In genomic region chr5:134221278-134221677, GRCm38 (mm10) we compare ENCODE assay signal across 9 mouse cellular contexts. TPM values are rescaled to one million over a fixed set of nuclear protein-coding genes. Genes with fewer than 3 reads are reported as not detected.
DNase-seq lines count a peak whose midpoint lies in the region; ATAC-seq and TF ChIP-seq lines count a peak whose summit lies in the region.
"Had no signal": no experiment of that assay in that cellular context is flagged by ENCODE, and none has a peak within 500 bp of the region (broad histone marks: within the 10 kb centered on the region; RNA-seq: fewer than 3 reads in every experiment).

No protein-coding gene starts in this region.

- no peak for TF ChIP-seq EP300 in lung, postnatal 0 days (IDR thresholded peaks at IDR 0.05)

- TF ChIP-seq CTCF in lung, postnatal 0 days (IDR thresholded peaks at IDR 0.05): no peak

- no peaks in the 10 kb centered on the region for H3K36me3 ChIP-seq in lung, postnatal 0 days (ENCODE audit: insufficient read depth, low read length)
- peaks cover 14% of the 10 kb centered on the region for H3K36me3 ChIP-seq in limb, embryonic 15.5 days
- H3K36me3 ChIP-seq in stomach, embryonic 16.5 days (ENCODE audit: control insufficient read depth, insufficient read depth, low read length): peaks cover 4% of the 10 kb centered on the region; the same call in 1 of the 2 replicates

- no peak overlapping the region for H3K9ac ChIP-seq in lung, postnatal 0 days (replicated peaks; ENCODE audit: low read depth)
- H3K9ac ChIP-seq in limb, embryonic 15.5 days: no peak overlapping the region
- H3K9ac ChIP-seq in stomach, embryonic 16.5 days (ENCODE audit: low read length): no peak overlapping the region

- H3K4me2 ChIP-seq in lung, postnatal 0 days (replicated peaks; ENCODE audit: low read depth, low read length): peak overlapping the region; percentile 65; the same call in 1 of the 2 replicates
- H3K4me2 ChIP-seq in limb, embryonic 15.5 days: peak overlapping the region; percentile 50
- peak overlapping the region; percentile 65 for H3K4me2 ChIP-seq in stomach, embryonic 16.5 days (ENCODE audit: low read depth, low read length)

- no peaks in the 10 kb centered on the region for H3K27me3 ChIP-seq in lung, postnatal 0 days (replicated peaks; ENCODE audit: insufficient read depth, low read length)
- peaks cover 11% of the 10 kb centered on the region for H3K27me3 ChIP-seq in limb, embryonic 15.5 days
- peaks cover 5% of the 10 kb centered on the region; the same call in 1 of the 2 replicates for H3K27me3 ChIP-seq in stomach, embryonic 16.5 days (ENCODE audit: control insufficient read depth, insufficient read depth, low read length)

- peaks cover 7% of the 10 kb centered on the region; the same call in 1 of the 2 replicates for H3K4me1 ChIP-seq in lung, postnatal 0 days (ENCODE audit: insufficient read depth, low read depth, low read length)
- peaks cover 17% of the 10 kb centered on the region for H3K4me1 ChIP-seq in limb, embryonic 15.5 days
- H3K4me1 ChIP-seq in stomach, embryonic 16.5 days (ENCODE audit: control insufficient read depth, insufficient read depth, low read length): peaks cover 8% of the 10 kb centered on the region; the same call in 1 of the 2 replicates

- WGBS in lung, postnatal 0 days: 36% methylated on average over 4 of the region's 4 CpGs
- 40% methylated on average over 4 of the region's 4 CpGs for WGBS in limb, embryonic 15.5 days
- 32% methylated on average over 4 of the region's 4 CpGs for WGBS in stomach, embryonic 16.5 days

- DNase-seq in adrenal gland, postnatal 14 days: peak; percentile 55
- no peak for DNase-seq in adrenal gland, postnatal 4 days (ENCODE audit: low spot score in 2 of 2)
- DNase-seq in lung, postnatal 0 days (ENCODE audit: low spot score): no peak
- DNase-seq in lung, postnatal 25 days (ENCODE audit: low spot score): no peak
- no peak for DNase-seq in c-Kit-positive CD71-positive TER-119-positive erythroid progenitor cells, embryonic 14.5 days (ENCODE audit: low spot score)
- no peak for DNase-seq in layer of hippocampus, postnatal 14 days (ENCODE audit: low spot score in 2 of 2)
- DNase-seq: cerebellum, adult 11-12 months had no signal

- H3K27ac ChIP-seq in lung, postnatal 0 days (ENCODE audit: low read length): no peak overlapping the region
- H3K27ac ChIP-seq in limb, embryonic 15.5 days: no peak overlapping the region
- H3K27ac ChIP-seq in stomach, embryonic 16.5 days (ENCODE audit: low read length): no peak overlapping the region

- H3K9me3 ChIP-seq in lung, postnatal 0 days (ENCODE audit: low read length): no peaks in the 10 kb centered on the region
- H3K9me3 ChIP-seq in limb, embryonic 15.5 days: no peaks in the 10 kb centered on the region
- no peaks in the 10 kb centered on the region for H3K9me3 ChIP-seq in stomach, embryonic 16.5 days (replicated peaks; ENCODE audit: control insufficient read depth, low read length)

- H3K4me3 ChIP-seq in lung, postnatal 0 days (ENCODE audit: low read depth, low read length): 0 out of 2 replicates have a peak overlapping the region, but pooled peaks have one; percentile 17
- H3K4me3 ChIP-seq in limb, embryonic 15.5 days: 0 out of 2 replicates have a peak overlapping the region, but pooled peaks have one; percentile 29
- 0 out of 2 replicates have a peak overlapping the region, but pooled peaks have one; percentile 32 for H3K4me3 ChIP-seq in stomach, embryonic 16.5 days (replicated peaks; ENCODE audit: low read length)

- 0 out of 2 replicates have a peak, but pooled peaks have one; percentile 27 for ATAC-seq in lung, postnatal 0 days
- ATAC-seq in limb, embryonic 15.5 days (ENCODE audit: insufficient number of reproducible peaks, low FRiP score, low TSS enrichment, low read depth): no peak
- ATAC-seq in stomach, embryonic 16.5 days (ENCODE audit: insufficient read depth, low FRiP score): no peak

RNA-seq across cellular contexts. Expression of gene Ncf1, which starts 8.1 kb away (rescaled TPM):
- total RNA-seq in adrenal gland, postnatal 14 days (2021): 8.1 and 12.4 TPM in 2 replicates
- total RNA-seq in adrenal gland, postnatal 4 days (2021): 10 to 100 TPM in 1 of 2 experiments, 1 to 10 TPM in 1; 5.2 to 10.3 TPM
- 19.6 and 19.8 TPM in 2 replicates for polyA plus RNA-seq in lung, postnatal 0 days (2015; fragmentation: Nextera tagmentation; extraction: Ambion mirVana)
- polyA plus RNA-seq in limb, embryonic 15.5 days (2015; fragmentation: Nextera tagmentation; extraction: Ambion mirVana): 12.3 and 13.1 TPM in 2 replicates
- 7.1 and 8.2 TPM in 2 replicates for polyA plus RNA-seq in stomach, embryonic 16.5 days (2015; fragmentation: Nextera tagmentation; extraction: Ambion mirVana)
- 1 to 10 TPM; 8.2 to 9.1 TPM for total RNA-seq in layer of hippocampus, postnatal 14 days (2021)

RNA-seq across cellular contexts. Expression of gene Gtf2ird2, which starts 37.5 kb away (rescaled TPM):
- total RNA-seq in adrenal gland, postnatal 14 days (2021): 8.8 and 10.2 TPM in 2 replicates
- 10 to 100 TPM; 13.9 to 15.9 TPM for total RNA-seq in adrenal gland, postnatal 4 days (2021)
- polyA plus RNA-seq in lung, postnatal 0 days (2015; fragmentation: Nextera tagmentation; extraction: Ambion mirVana): 4.4 and 5.6 TPM in 2 replicates
- polyA plus RNA-seq in limb, embryonic 15.5 days (2015; fragmentation: Nextera tagmentation; extraction: Ambion mirVana): 7.6 and 8.4 TPM in 2 replicates
- polyA plus RNA-seq in stomach, embryonic 16.5 days (2015; fragmentation: Nextera tagmentation; extraction: Ambion mirVana): 7.1 and 8.1 TPM in 2 replicates
- total RNA-seq in layer of hippocampus, postnatal 14 days (2021): 10 to 100 TPM; 13.1 to 17.9 TPM

RNA-seq across cellular contexts. Expression of gene Rcc1l, which starts 44.7 kb away (rescaled TPM):
- total RNA-seq in adrenal gland, postnatal 14 days (2021): 27.6 and 27.7 TPM in 2 replicates
- 10 to 100 TPM; 33.0 to 35.6 TPM for total RNA-seq in adrenal gland, postnatal 4 days (2021)
- polyA plus RNA-seq in lung, postnatal 0 days (2015; fragmentation: Nextera tagmentation; extraction: Ambion mirVana): 11.3 and 11.4 TPM in 2 replicates
- 27.4 and 30.3 TPM in 2 replicates for polyA plus RNA-seq in limb, embryonic 15.5 days (2015; fragmentation: Nextera tagmentation; extraction: Ambion mirVana)
- 20.7 and 25.6 TPM in 2 replicates for polyA plus RNA-seq in stomach, embryonic 16.5 days (2015; fragmentation: Nextera tagmentation; extraction: Ambion mirVana)
- total RNA-seq in layer of hippocampus, postnatal 14 days (2021): 10 to 100 TPM; 14.8 to 17.5 TPM
